Mouse (Mus musculus) neutrophil, adult 5-6 weeks (primary cell): ENCODE data around the gene Glycam1. TPM values are rescaled to one million over a fixed set of nuclear protein-coding genes. Genes with fewer than 3 reads are reported as not detected.

Source experiments
- ATAC-seq: fragments of 151-379, 151-347 bp; 2 replicates; pipeline ENCODE4 v1.8.0; 2017; ENCODE audit warnings: mild to moderate bottlenecking, moderate TSS enrichment; ENCODE audit not compliant: insufficient number of reproducible peaks, poor library complexity, low FRiP score, severe bottlenecking; ENCODE audit errors: extremely low read depth
- total RNA-seq: library from RNA; stranded (forward); fragments of 200-1000 nt; gene quantifications from 2 replicates; pipeline ENCODE4 v1.2.3, GENCODE M21; 2017

Glycam1 gene
- total RNA-seq, 1 experiment from 2014 or later = not detected

DNA sequence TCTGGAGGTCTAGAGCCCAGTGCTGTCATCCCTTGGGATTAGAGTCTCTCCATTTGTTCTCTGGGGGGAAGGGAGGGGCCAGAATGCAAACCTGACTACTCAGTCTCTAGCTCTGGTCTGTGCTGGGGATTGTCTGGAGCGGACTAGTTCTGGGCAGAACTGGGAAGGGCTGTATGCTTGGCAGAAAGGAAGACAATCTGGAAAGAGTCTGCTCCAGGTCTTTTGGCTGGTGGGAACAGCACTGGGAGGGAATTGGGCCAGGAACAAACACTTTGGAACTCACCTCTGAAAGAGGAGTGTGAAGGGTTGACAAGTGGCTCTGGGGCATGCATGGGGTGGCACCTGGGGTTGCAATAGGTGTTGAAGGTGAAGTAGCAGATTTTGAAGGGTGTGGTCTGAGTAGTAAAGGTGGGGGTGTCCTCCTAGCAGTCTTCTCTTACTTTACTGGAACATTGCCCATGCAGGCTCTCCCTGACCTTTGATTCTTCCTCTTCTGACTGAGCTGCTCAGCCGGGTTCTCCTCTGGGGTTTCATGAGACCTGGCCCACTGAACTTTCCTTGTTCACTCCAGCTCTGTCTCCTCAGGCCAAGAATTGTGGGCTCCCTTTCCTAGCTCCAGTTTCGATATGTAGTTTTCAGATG lies 42.3 kb downstream of the Glycam1 start:
- no peak for ATAC-seq

DNA sequence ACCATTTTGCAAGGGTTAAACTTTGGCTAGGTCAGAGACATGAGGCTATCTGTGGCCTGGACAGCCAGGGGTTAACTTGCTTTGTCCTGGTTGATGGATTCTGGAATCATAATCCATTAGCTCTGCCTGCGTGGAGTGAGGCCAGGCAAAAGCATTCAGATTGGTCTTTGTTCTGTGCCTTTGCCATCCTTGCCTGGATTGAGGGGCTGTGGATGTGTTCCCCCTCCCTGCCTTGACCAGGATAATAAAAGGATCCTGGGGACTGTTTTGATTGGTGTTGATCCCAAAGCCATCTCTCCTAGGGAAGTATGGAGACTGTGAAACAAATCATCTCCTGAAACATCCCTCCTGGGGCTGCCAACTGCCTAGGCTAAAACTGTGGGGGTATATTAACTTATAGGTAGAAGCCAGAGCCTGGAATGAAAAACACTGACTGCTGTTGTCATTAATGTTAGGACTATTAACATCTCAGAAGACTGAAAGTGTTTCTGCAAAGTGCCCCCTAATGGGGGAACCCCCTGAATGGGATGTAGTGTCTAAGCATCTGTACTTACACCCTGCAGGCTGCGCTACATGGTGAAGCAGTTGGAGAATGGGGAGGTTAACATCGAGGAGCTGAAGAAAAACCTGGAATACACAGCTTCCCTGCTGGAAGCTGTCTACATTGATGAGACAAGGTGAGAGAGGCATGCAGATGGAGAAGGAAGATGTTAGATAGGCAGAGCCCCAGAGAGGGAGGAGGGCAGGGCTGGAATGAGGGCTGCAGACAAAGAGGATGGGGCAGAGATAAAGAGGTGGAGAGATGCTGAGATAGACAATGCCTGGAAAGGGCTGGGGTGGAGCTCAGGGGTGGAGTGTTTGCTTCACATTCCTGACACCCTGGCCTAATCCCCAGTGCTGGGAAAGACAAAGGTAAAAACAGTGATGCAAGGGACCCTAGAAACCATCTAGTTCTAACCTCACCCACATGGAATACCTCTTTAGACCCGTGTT lies 45.2 kb downstream of the Glycam1 start:
- no peak for ATAC-seq

DNA sequence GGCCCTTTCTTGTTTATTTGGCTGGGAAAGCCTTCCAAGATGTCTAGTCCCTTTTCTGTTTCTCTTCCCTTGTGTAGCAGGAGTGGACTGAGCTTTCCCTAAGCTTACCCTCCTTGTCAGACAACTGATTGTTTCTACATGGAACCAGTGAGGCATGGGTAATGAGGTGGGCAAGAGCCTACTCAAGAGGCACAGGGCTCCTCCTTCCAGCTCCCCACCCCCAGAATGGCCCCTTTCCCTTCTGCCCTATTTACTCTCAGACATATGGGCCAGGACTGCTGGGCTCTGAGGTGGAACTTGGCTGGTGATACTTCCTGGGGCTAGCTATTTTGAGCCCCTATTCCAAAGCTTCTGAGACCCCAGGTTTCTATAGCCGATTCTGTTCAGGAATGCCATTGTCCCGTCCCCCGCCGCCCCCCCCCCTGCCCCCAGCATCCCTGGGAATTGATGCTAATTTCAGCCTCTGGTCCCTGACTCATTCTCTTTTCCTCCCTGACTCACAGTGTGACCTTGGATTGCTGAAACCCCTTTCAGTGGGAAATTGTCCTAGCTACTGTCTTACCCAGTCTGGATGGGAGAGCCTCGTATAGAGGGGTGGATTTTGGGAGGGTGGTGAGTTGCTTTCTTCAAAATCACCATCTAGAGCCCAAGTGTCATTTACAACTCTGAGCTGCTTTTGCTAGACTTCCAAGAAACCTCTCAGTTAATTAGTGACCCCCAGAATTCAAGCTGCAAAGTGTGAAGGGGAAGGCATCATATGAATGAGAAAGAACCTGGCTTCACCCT lies 46.1 kb downstream of the Glycam1 start:
- no peak for ATAC-seq

DNA sequence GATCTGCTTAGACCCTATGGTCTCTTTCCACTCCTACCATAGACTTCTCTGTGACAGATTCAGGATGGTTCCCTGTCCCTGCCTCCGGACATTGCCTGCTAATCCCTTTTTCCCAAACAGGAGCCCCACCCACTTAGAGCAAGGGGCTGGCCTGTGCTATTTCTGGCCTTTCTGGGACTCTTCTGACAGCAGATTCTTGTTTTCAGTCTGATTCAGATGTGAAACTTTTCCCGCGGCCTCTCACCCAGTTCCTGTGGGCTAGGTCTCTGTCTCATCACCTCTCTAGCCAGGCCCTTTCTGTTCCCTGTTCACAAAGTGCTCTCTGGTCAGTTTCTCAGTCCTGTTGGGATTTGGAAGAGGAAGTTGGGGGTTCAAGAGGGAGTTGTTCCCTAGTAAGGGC lies 50.0 kb downstream of the Glycam1 start:
- ATAC-seq = no peak

DNA sequence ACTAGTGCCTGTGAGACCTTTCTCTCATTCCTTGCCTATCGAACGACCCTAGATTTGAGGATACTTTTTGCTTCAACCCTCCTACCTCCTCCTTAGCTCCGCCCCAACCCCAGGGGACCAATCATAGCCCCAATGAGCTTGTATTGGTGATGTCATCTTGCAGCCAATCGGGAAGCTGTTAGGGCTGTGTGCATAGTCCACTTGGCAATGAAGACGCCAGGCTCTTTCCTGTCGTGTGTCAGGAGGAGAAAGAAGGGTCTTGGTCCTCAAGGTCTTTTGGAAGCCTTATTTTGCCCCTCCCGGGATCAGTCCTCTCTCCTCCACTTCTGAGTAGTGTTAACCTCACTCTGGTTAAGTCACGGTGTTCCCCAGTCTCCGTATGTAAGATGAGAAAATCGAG lies 50.8 kb downstream of the Glycam1 start:
- 0 out of 2 replicates have a peak, but pooled peaks have one; percentile 26 for ATAC-seq

DNA sequence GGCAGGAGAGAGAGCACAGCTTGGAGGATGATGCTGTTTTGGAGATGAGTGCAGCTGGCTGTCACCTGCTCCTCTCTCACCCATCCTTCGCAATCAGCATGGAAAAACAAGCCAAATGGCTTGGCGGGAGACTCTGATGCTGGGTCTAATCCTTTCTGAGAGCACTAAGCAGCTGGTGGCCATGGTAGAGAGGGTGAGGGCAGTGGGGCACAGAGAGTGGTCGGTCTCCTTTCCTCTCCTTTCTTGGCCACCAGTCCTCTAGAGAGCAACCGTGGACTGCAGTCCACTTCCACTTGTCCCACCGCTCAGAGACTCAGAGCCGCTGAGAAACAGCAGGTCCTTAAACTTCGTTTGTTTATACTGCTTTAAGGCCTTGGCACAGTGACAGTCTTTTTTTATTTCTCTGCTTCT lies 51.3 kb downstream of the Glycam1 start:
- ATAC-seq = no peak

Other genes starting within 250 kb of the Glycam1 start
- gene Zfp385a, start 225.0 kb downstream of the Glycam1 start, total RNA-seq = 1.9 and 3.1 TPM in 2 replicates
- 11.8 and 15.2 TPM in 2 replicates for gene Itga5, start 198.3 kb downstream of the Glycam1 start, total RNA-seq
- 1.1 TPM in 1 of 2 replicates, not detected in the other for gene Gtsf1, start 134.6 kb downstream of the Glycam1 start, total RNA-seq
- not detected in 2 replicates for gene Gtsf2, start 116.6 kb downstream of the Glycam1 start, total RNA-seq
- gene Nckap1l, start 111.3 kb downstream of the Glycam1 start, total RNA-seq = 360 and 385 TPM in 2 replicates
- gene Pde1b, start 62.0 kb downstream of the Glycam1 start, total RNA-seq = 68.0 and 76.0 TPM in 2 replicates
- not detected in 2 replicates for gene Ppp1r1a, start 27.1 kb downstream of the Glycam1 start, total RNA-seq
- not detected in 2 replicates for gene Mucl1, start 190.4 kb upstream of the Glycam1 start, total RNA-seq